Mouse (Mus musculus): Measurements from ENCODE around the gene Sh3bp2. TPM values are rescaled to one million over a fixed set of nuclear protein-coding genes. Genes with fewer than 3 reads are reported as not detected.

The Sh3bp2 gene
- total RNA-seq, 2 experiments from 2014 or later, result 34.7 to 48.1 TPM

GRCm38 (mm10) chr5:34524511-34524910 lies 1.1 kb upstream of the Sh3bp2 start:
- ATAC-seq (ENCODE audit: poor library complexity, severe bottlenecking), result no peak

GRCm38 (mm10) chr5:34526477-34526775 lies 788 bp downstream of the Sh3bp2 start:
- no peak for ATAC-seq (ENCODE audit: poor library complexity, severe bottlenecking)

- no peak for ATAC-seq (ENCODE audit: poor library complexity, severe bottlenecking)
Observed at GRCm38 (mm10) chr5:34527352-34527751, 1.7 kb downstream of the Sh3bp2 start.

GRCm38 (mm10) chr5:34528724-34529123 lies 3.1 kb downstream of the Sh3bp2 start:
- ATAC-seq (ENCODE audit: poor library complexity, severe bottlenecking), result no peak

- no peak for ATAC-seq (ENCODE audit: poor library complexity, severe bottlenecking)
Observed at GRCm38 (mm10) chr5:34530116-34530515, 4.5 kb downstream of the Sh3bp2 start.

GRCm38 (mm10) chr5:34530687-34531086 lies 5.0 kb downstream of the Sh3bp2 start:
- no peak for ATAC-seq (ENCODE audit: poor library complexity, severe bottlenecking)

GRCm38 (mm10) chr5:34533066-34533465 lies 7.4 kb downstream of the Sh3bp2 start:
- ATAC-seq (ENCODE audit: poor library complexity, severe bottlenecking), result no peak

GRCm38 (mm10) chr5:34533820-34534219 lies 8.2 kb downstream of the Sh3bp2 start:
- ATAC-seq (ENCODE audit: poor library complexity, severe bottlenecking), result peak; percentile 71

GRCm38 (mm10) chr5:34534776-34535581 lies 9.3 kb downstream of the Sh3bp2 start:
- peak; percentile 37 for ATAC-seq (ENCODE audit: poor library complexity, severe bottlenecking)

- no peak for ATAC-seq (ENCODE audit: poor library complexity, severe bottlenecking)
Observed at GRCm38 (mm10) chr5:34535831-34536230, 10.2 kb downstream of the Sh3bp2 start.

- no peak for ATAC-seq (ENCODE audit: poor library complexity, severe bottlenecking)
Observed at GRCm38 (mm10) chr5:34538079-34538478, 12.4 kb downstream of the Sh3bp2 start.

GRCm38 (mm10) chr5:34538527-34538926 lies 12.9 kb downstream of the Sh3bp2 start:
- ATAC-seq (ENCODE audit: poor library complexity, severe bottlenecking), result no peak

GRCm38 (mm10) chr5:34539121-34539520 lies 13.5 kb downstream of the Sh3bp2 start:
- no peak for ATAC-seq (ENCODE audit: poor library complexity, severe bottlenecking)

GRCm38 (mm10) chr5:34542166-34542565 lies 16.5 kb downstream of the Sh3bp2 start:
- no peak for ATAC-seq (ENCODE audit: poor library complexity, severe bottlenecking)

- ATAC-seq (ENCODE audit: poor library complexity, severe bottlenecking), result peak; percentile 83
Observed at GRCm38 (mm10) chr5:34543114-34543513, 17.5 kb downstream of the Sh3bp2 start.

- no peak for ATAC-seq (ENCODE audit: poor library complexity, severe bottlenecking)
Observed at GRCm38 (mm10) chr5:34547410-34547809, 21.8 kb downstream of the Sh3bp2 start.

GRCm38 (mm10) chr5:34549135-34549482 lies 23.5 kb downstream of the Sh3bp2 start:
- peak; percentile 23 for ATAC-seq (ENCODE audit: poor library complexity, severe bottlenecking)

- peak; percentile 36 for ATAC-seq (ENCODE audit: poor library complexity, severe bottlenecking)
Observed at GRCm38 (mm10) chr5:34549483-34550221, 24.0 kb downstream of the Sh3bp2 start.

GRCm38 (mm10) chr5:34550251-34550650 lies 24.6 kb downstream of the Sh3bp2 start:
- ATAC-seq (ENCODE audit: poor library complexity, severe bottlenecking), result no peak

GRCm38 (mm10) chr5:34551821-34552220 lies 26.2 kb downstream of the Sh3bp2 start:
- no peak for ATAC-seq (ENCODE audit: poor library complexity, severe bottlenecking)

GRCm38 (mm10) chr5:34563854-34564253 lies 38.2 kb downstream of the Sh3bp2 start:
- no peak for ATAC-seq (ENCODE audit: poor library complexity, severe bottlenecking)

GRCm38 (mm10) chr5:34564291-34564690 lies 38.7 kb downstream of the Sh3bp2 start:
- no peak for ATAC-seq (ENCODE audit: poor library complexity, severe bottlenecking)

All from megakaryocyte, adult 5-6 weeks (primary cell).